Mouse (Mus musculus) E14TG2a.4 (cell line): ENCODE results near the gene Ptpn6.

Source experiments
- CTCF ChIP-seq: conservative IDR thresholded peaks from 2 replicates; pipeline ENCODE4 v1.5.1; 2014; ENCODE audit warnings: low read length
- NANOG ChIP-seq: IDR thresholded peaks from 2 replicates; pipeline ENCODE4 v1.6.1; 2014; ENCODE audit warnings: borderline replicate concordance, low read length, mixed read lengths

DNA sequence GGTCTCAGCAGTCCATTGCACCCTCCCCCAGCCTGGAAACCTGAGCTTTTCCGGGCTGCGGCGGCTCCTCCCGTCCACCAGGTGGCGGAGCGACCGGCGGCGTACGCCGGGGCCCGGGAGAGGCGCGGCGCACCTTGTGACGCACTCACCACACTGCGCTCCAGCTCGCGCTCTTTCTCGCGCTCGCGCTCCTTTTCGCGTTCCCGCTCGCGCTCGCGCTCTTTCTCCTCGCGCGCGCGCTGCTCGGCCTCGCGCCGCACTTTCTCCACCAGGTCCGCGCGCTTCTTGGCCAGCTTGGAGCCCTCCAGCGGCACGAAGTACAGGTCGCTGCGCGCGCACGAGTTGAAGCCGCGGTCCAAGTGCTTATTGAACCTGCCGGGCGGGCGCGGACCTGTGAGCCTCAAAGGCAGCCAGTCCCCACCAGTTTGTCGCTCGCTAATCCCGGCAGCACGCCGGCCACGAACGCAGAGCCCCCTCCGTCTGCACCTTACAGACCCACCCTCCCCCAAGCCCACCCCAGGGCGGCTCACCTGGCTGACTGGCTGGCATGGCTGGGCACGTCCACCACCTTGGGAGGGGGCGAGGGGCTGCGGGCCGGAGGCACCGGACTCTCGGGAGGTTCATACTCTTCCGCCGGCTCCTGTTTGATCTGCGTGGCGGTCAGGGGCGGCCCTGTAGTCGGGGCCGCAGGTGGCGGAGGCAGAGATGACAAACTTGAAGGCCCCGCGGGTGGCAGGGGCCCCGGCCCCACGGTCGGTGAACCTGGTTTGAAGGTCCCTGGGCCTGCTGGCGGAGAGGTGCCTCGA is 7.2 kb upstream of the Ptpn6 start:
- TF ChIP-seq CTCF = no peak
- no peak for TF ChIP-seq NANOG
